Mouse (Mus musculus): Measurements from ENCODE around the gene Gys2. TPM values are rescaled to one million over a fixed set of nuclear protein-coding genes. Genes with fewer than 3 reads are reported as not detected.

Gene Gys2
- total and polyA plus RNA-seq, 2 experiments = 51.7 to 184 TPM

DNA sequence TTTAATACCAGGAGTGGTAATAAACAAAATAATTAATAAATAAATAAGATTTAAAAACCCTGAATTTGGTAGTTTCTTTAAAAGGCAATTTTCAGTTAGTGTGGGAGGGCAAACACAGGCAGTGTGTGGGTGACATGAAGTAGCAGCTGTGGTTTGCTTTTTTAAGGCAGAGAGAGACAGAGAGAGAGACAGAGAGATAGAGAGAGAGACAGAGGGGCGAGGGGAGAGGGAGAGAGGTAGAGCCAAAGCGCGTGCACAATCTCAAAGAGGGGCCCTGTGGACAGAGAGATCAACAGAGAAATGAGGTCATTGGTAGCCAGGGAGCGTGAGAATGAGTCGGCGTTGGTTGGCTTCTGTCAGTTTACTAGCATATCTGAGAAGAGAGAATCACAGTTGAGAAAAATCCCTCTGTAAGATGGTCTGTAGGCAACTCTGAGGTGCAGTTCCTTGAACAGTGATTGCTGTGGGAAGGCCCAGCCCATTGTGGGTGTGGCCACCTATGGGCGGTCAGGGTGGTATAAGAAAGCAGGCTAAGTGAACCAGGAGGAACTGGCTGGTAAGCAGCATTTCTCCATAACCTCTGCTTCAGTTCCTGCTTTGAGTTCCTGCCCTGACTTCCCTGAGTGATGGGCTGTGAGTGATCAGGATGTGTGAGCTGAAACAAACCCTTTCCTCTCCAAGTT is 17.5 kb downstream of the Gys2 start:
- Histone ChIP-seq H3K27ac (replicated peaks; ENCODE audit: insufficient read depth, low read depth, low read length) (no peak overlapping the region), H3K79me2 (ENCODE audit: control insufficient read depth, insufficient read depth, low read length) (no peaks in the 10 kb centered on the region), H3K36me3 (ENCODE audit: control insufficient read depth, insufficient read depth, low read length) (peaks cover 61% of the 10 kb centered on the region), H3K4me1 (ENCODE audit: control insufficient read depth, insufficient read depth, low read length) (peaks cover 3% of the 10 kb centered on the region; the same call in 1 of the 2 replicates), H3K4me3 (ENCODE audit: insufficient read depth, low read depth, low read length) (no peak overlapping the region), H3K9ac (ENCODE audit: low read depth, low read length) (no peak overlapping the region), H3K27me3 (ENCODE audit: control insufficient read depth, insufficient read depth, low read length) (no peaks in the 10 kb centered on the region)
- TF ChIP-seq POLR2A (IDR thresholded peaks at IDR 0.05; ENCODE audit: extremely low read depth, insufficient read depth, low read length) = no peak
- no peak for TF ChIP-seq CTCF (IDR thresholded peaks at IDR 0.05; ENCODE audit: low read depth, low read length)
- DNase-seq (ENCODE audit: extremely low read depth, low read depth, low spot score) = no peak
- 81% methylated on average over 7 of the region's 7 CpGs for WGBS

DNA sequence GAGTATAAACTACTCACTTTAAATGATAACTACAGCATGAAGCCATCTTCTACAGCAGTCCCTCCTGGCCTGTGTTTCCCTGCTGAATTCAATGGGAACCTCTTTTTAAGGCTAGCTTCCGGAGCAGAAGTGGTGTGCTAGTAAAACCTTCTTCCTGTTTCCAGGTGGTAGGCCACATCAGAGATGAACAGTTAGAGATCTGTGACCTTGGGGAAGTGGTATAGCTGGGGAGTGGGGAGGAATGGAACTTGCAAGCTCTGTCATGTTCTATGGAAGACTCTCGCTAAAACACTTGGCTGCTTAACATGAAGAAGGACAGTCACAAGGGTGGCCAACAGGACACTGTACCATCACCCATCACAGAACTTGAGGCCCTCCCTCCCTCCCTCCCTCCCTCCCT is 19.6 kb downstream of the Gys2 start:
- no peak overlapping the region for H3K4me3 ChIP-seq (ENCODE audit: insufficient read depth, low read depth, low read length)
- TF ChIP-seq POLR2A (IDR thresholded peaks at IDR 0.05; ENCODE audit: extremely low read depth, insufficient read depth, low read length) = no peak
- H3K79me2 ChIP-seq (ENCODE audit: control insufficient read depth, insufficient read depth, low read length) = no peaks in the 10 kb centered on the region
- WGBS = 75% methylated on average over 2 of the region's 2 CpGs
- no peak for DNase-seq (ENCODE audit: extremely low read depth, low read depth, low spot score)
- no peaks in the 10 kb centered on the region for H3K27me3 ChIP-seq (ENCODE audit: control insufficient read depth, insufficient read depth, low read length)
- H3K9ac ChIP-seq (ENCODE audit: low read depth, low read length) = no peak overlapping the region
- H3K36me3 ChIP-seq (ENCODE audit: control insufficient read depth, insufficient read depth, low read length) = peaks cover 69% of the 10 kb centered on the region
- no peaks in the 10 kb centered on the region; the same call in 1 of the 2 replicates for H3K4me1 ChIP-seq (ENCODE audit: control insufficient read depth, insufficient read depth, low read length)
- H3K27ac ChIP-seq (replicated peaks; ENCODE audit: insufficient read depth, low read depth, low read length) = no peak overlapping the region

DNA sequence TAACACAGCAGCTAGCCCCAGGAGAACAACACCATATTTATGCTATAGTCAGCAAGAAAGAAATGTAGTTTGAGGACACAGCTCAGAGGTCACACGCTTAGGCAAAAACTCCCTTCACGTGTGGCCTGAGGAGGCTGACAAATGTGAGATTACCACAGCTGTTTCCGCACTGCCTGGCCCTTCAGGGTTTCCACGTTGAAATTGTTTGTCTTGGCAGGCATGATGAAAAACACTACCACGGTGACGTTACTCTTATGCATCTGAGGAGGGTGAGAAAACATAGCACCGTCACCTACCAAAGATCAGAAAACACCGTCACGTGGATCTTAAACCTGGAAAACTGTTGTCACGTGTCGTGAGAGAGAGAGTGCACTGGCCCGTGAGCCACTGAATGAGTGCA is 21.5 kb downstream of the Gys2 start:
- peak; percentile 98 for DNase-seq (ENCODE audit: extremely low read depth, low read depth, low spot score)
- H3K36me3 ChIP-seq (ENCODE audit: control insufficient read depth, insufficient read depth, low read length) = peaks cover 66% of the 10 kb centered on the region; the same call in 1 of the 2 replicates
- H3K27me3 ChIP-seq (ENCODE audit: control insufficient read depth, insufficient read depth, low read length) = no peaks in the 10 kb centered on the region
- H3K4me3 ChIP-seq (ENCODE audit: insufficient read depth, low read depth, low read length) = no peak overlapping the region
- H3K27ac ChIP-seq (replicated peaks; ENCODE audit: insufficient read depth, low read depth, low read length) = peak overlapping the region; percentile 6; the same call in 1 of the 2 replicates
- H3K4me1 ChIP-seq (ENCODE audit: control insufficient read depth, insufficient read depth, low read length) = no peaks in the 10 kb centered on the region; the same call in 1 of the 2 replicates
- H3K79me2 ChIP-seq (ENCODE audit: control insufficient read depth, insufficient read depth, low read length) = no peaks in the 10 kb centered on the region
- 21% methylated on average over 12 of the region's 12 CpGs for WGBS
- TF ChIP-seq POLR2A (IDR thresholded peaks at IDR 0.05; ENCODE audit: extremely low read depth, insufficient read depth, low read length) = no peak
- no peak for TF ChIP-seq CTCF (IDR thresholded peaks at IDR 0.05; ENCODE audit: low read depth, low read length)
- H3K9ac ChIP-seq (ENCODE audit: low read depth, low read length) = no peak overlapping the region

DNA sequence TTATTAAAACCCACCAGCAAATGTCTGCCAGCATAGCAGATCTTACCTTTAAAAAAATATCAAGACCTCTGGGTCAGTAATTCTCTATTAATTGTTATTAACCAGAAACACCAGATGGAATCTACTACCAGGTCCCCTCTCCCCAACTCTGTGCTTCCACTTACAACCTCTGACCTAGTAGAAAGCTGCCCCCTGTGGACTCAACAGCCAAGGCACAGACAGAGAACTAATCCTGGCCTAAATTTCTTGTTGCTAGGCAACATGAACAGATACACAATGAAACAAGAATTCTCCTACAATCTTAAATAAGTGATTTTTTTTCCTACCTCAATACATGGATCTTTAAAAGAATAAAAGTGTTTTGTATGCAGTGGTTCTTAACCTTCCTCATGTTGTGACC is 43.8 kb downstream of the Gys2 start:
- DNase-seq (ENCODE audit: extremely low read depth, low read depth, low spot score) = no peak
- Histone ChIP-seq H3K79me2 (ENCODE audit: control insufficient read depth, insufficient read depth, low read length) (no peaks in the 10 kb centered on the region), H3K27ac (replicated peaks; ENCODE audit: insufficient read depth, low read depth, low read length) (no peak overlapping the region), H3K27me3 (ENCODE audit: control insufficient read depth, insufficient read depth, low read length) (no peaks in the 10 kb centered on the region), H3K36me3 (ENCODE audit: control insufficient read depth, insufficient read depth, low read length) (peaks cover 64% of the 10 kb centered on the region), H3K4me1 (ENCODE audit: control insufficient read depth, insufficient read depth, low read length) (no peaks in the 10 kb centered on the region), H3K4me3 (ENCODE audit: insufficient read depth, low read depth, low read length) (no peak overlapping the region), H3K9ac (ENCODE audit: low read depth, low read length) (no peak overlapping the region)
- no peak for TF ChIP-seq CTCF (IDR thresholded peaks at IDR 0.05; ENCODE audit: low read depth, low read length)
- no peak for TF ChIP-seq POLR2A (IDR thresholded peaks at IDR 0.05; ENCODE audit: extremely low read depth, insufficient read depth, low read length)

DNA sequence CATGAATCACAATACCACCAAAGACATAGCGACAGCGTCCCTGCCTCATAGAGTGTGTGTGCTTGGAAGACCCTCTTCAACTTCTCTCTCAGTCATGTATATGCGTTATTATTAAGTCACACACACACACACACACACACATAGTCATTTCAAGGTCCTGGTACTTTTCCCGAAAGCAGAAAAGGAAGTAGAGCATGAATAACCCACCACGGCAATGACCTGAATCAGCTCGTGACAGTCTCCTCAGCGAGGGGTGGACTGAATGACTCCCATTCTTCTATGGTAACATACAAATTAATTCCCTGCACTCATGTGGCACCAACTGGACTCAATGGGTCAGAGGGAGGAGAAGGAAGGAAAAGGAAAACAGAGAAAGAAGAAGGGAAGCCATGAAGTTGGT is 47.9 kb downstream of the Gys2 start:
- H3K79me2 ChIP-seq (ENCODE audit: control insufficient read depth, insufficient read depth, low read length) = no peaks in the 10 kb centered on the region
- no peak for DNase-seq (ENCODE audit: extremely low read depth, low read depth, low spot score)
- H3K4me1 ChIP-seq (ENCODE audit: control insufficient read depth, insufficient read depth, low read length) = no peaks in the 10 kb centered on the region
- H3K36me3 ChIP-seq (ENCODE audit: control insufficient read depth, insufficient read depth, low read length) = peaks cover 76% of the 10 kb centered on the region
- TF ChIP-seq POLR2A (IDR thresholded peaks at IDR 0.05; ENCODE audit: extremely low read depth, insufficient read depth, low read length) = no peak
- no peak for TF ChIP-seq CTCF (IDR thresholded peaks at IDR 0.05; ENCODE audit: low read depth, low read length)
- no peak overlapping the region for H3K27ac ChIP-seq (replicated peaks; ENCODE audit: insufficient read depth, low read depth, low read length)
- no peak overlapping the region for H3K9ac ChIP-seq (ENCODE audit: low read depth, low read length)
- H3K27me3 ChIP-seq (ENCODE audit: control insufficient read depth, insufficient read depth, low read length) = no peaks in the 10 kb centered on the region
- H3K4me3 ChIP-seq (ENCODE audit: insufficient read depth, low read depth, low read length) = no peak overlapping the region
- 83% methylated on average over 7 of the region's 7 CpGs for WGBS

DNA sequence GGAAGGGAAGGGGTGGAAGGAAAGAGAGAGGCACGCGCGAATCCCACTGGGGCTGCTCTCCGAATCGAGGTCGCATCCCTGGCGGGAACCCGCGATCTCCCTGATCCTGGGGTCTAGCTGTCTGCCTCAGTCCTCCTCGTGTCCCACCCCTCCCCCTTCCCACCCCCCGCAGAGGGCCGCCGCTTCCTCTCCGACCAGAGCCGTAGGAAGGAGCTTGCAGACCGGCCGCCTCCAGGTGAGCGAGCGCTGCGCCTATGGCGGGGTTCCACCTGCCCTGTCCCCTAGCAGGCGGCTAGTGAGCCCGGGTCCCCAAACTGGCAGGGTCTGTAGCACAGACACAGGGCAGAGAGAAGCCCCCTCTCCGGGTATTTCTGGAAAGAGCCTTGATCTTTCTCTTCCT is 58.3 kb downstream of the Gys2 start:
- Histone ChIP-seq H3K4me1 (ENCODE audit: control insufficient read depth, insufficient read depth, low read length) (no peaks in the 10 kb centered on the region), H3K4me3 (ENCODE audit: insufficient read depth, low read depth, low read length) (no peak overlapping the region), H3K36me3 (ENCODE audit: control insufficient read depth, insufficient read depth, low read length) (no peaks in the 10 kb centered on the region), H3K9ac (ENCODE audit: low read depth, low read length) (no peak overlapping the region), H3K27ac (replicated peaks; ENCODE audit: insufficient read depth, low read depth, low read length) (no peak overlapping the region), H3K27me3 (ENCODE audit: control insufficient read depth, insufficient read depth, low read length) (peaks cover 5% of the 10 kb centered on the region; the same call in 1 of the 2 replicates), H3K79me2 (ENCODE audit: control insufficient read depth, insufficient read depth, low read length) (no peaks in the 10 kb centered on the region)
- WGBS = 2% methylated on average over 24 of the region's 24 CpGs
- no peak for TF ChIP-seq CTCF (IDR thresholded peaks at IDR 0.05; ENCODE audit: low read depth, low read length)
- no peak for DNase-seq (ENCODE audit: extremely low read depth, low read depth, low spot score)
